Mouse (Mus musculus) hindbrain, postnatal 0 days (tissue): Measurements from ENCODE around the gene Adgra1. TPM values are rescaled to one million over a fixed set of nuclear protein-coding genes. Genes with fewer than 3 reads are reported as not detected.

Source experiments
- ATAC-seq: fragments of 200-750 bp; cut with Nextera tagmentation; 2 replicates; pipeline ENCODE4 v1.8.0; 2017; ENCODE audit warnings: mild to moderate bottlenecking, moderate TSS enrichment, moderate library complexity
- DNase-seq: peaks from one replicate; pipeline ENCODE4 v3.0.0-alpha.2; 2015; ENCODE audit warnings: low spot score
- H3K27ac ChIP-seq: fragments of 300-500 bp; sonication (generic); 2 replicates; pipeline ENCODE4 v1.5.1; 2014; ENCODE audit warnings: mild to moderate bottlenecking
- H3K27me3 ChIP-seq: fragments of 300-500 bp; sonication (generic); 2 replicates; pipeline ENCODE4 v1.6.1; 2014; ENCODE audit warnings: low read length, mixed read lengths; ENCODE audit not compliant: insufficient read depth
- H3K36me3 ChIP-seq: fragments of 300-500 bp; sonication (generic); 2 replicates; pipeline ENCODE4 v1.6.1; 2014; ENCODE audit warnings: low read length, mixed read lengths; ENCODE audit not compliant: insufficient read depth
- H3K4me1 ChIP-seq: fragments of 300-500 bp; sonication (generic); 2 replicates; pipeline ENCODE4 v1.6.1; 2014; ENCODE audit warnings: antibody characterized with exemption, low read length, mixed read lengths; ENCODE audit not compliant: insufficient read depth
- H3K4me2 ChIP-seq: fragments of 300-500 bp; sonication (generic); 2 replicates; pipeline ENCODE4 v1.6.1; 2014; ENCODE audit warnings: low read depth, mild to moderate bottlenecking, low read length, moderate library complexity, mixed read lengths
- H3K4me3 ChIP-seq: fragments of 300-500 bp; sonication (generic); 2 replicates; pipeline ENCODE4 v1.5.1; 2014; ENCODE audit warnings: low read length
- H3K9ac ChIP-seq: fragments of 300-500 bp; sonication (generic); replicated peaks from 2 replicates; pipeline ENCODE4 v1.6.1; 2014; ENCODE audit warnings: mild to moderate bottlenecking, low read length, moderate library complexity, mixed read lengths
- H3K9me3 ChIP-seq: fragments of 300-500 bp; sonication (generic); 2 replicates; pipeline ENCODE4 v1.6.1; 2016; ENCODE audit warnings: low read length, mixed read lengths
- CTCF ChIP-seq: IDR thresholded peaks from 2 replicates; pipeline ENCODE4 v1.5.1; 2016; ENCODE audit warnings: antibody characterized with exemption, control low read depth, low read depth
- WGBS: fragments of 180-500 bp; shearing (Covaris S2); extraction: QIAGEN DNeasy Blood & Tissue Kit; methylation state at CpG from one replicate; pipeline ENCODE4 v1.1.7; 2014; 5-methylcytosine and 5-hydroxymethylcytosine counted together
- polyA plus RNA-seq: library from polyadenylated mRNA; unstranded; fragments of >200 nt; fragmentation: Nextera tagmentation; extraction: Ambion mirVana; gene quantifications from 2 replicates; pipeline ENCODE4 v1.2.1, GENCODE M21; 2015
- total RNA-seq: library from RNA; depleted of rRNA; stranded (reverse); fragments of >200 nt; gene quantifications from 2 replicates; pipeline ENCODE4 v1.2.3, GENCODE M21; 2014

Gene Adgra1
- total and polyA plus RNA-seq, 2 experiments from 2014 or later, result 28.5 to 53.3 TPM

DNA sequence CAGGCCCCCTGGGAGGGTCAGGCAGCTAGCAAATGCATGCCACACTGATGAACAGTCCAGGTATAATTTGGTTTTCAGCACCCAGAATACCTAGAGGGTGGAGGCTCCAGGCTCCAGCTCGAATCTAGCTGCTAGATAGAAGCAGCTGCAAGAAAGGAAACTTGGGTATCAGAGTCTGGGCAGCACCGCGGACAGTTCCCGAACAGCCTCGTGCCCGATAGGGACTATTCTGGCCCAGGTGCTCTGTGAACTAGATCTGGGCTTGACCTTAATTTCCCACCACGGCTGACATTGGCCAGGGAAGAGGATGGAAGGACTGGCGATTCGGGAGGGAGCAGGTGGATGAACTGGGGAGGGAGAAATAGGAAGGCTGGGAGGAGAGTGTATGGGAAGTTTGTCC is 6.3 kb upstream of the Adgra1 start:
- Histone ChIP-seq H3K4me1 (no peaks in the 10 kb centered on the region), H3K4me3 (no peak overlapping the region), H3K9ac (no peak overlapping the region), H3K4me2 (no peak overlapping the region), H3K27me3 (no peaks in the 10 kb centered on the region), H3K9me3 (no peaks in the 10 kb centered on the region), H3K36me3 (no peaks in the 10 kb centered on the region), H3K27ac (no peak overlapping the region)
- no peak for ATAC-seq
- no peak for DNase-seq
- 17% methylated on average over 9 of the region's 9 CpGs for WGBS
- no peak for TF ChIP-seq CTCF

DNA sequence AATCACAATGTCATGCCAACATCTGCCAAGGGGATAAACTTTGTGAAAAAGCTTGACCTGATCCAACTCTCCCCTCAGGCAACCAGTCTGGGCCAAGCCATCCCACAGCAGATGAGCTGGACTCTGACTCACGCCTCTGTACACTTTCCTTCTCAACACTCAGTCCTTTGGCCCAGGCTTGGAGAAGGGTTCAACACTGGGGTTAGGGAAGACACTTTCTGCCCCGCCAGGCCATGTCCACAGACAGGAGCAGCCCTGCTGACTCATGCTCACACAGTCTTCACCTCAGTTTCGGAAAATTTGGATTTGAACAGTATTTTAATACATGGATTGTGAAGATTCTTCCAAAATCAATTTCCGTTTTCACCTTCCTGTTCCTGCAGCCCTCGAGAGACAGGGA is 442 bp upstream of the Adgra1 start:
- DNase-seq, result no peak
- Histone ChIP-seq H3K9me3 (no peaks in the 10 kb centered on the region), H3K27ac (peak overlapping the region; percentile 83), H3K4me3 (peak overlapping the region; percentile 40), H3K27me3 (no peaks in the 10 kb centered on the region), H3K36me3 (no peaks in the 10 kb centered on the region), H3K4me2 (peak overlapping the region; percentile 73), H3K9ac (peak overlapping the region; percentile 53), H3K4me1 (peaks cover 38% of the 10 kb centered on the region)
- 23% methylated on average over 5 of the region's 5 CpGs for WGBS
- no peak for TF ChIP-seq CTCF
- no peak for ATAC-seq

DNA sequence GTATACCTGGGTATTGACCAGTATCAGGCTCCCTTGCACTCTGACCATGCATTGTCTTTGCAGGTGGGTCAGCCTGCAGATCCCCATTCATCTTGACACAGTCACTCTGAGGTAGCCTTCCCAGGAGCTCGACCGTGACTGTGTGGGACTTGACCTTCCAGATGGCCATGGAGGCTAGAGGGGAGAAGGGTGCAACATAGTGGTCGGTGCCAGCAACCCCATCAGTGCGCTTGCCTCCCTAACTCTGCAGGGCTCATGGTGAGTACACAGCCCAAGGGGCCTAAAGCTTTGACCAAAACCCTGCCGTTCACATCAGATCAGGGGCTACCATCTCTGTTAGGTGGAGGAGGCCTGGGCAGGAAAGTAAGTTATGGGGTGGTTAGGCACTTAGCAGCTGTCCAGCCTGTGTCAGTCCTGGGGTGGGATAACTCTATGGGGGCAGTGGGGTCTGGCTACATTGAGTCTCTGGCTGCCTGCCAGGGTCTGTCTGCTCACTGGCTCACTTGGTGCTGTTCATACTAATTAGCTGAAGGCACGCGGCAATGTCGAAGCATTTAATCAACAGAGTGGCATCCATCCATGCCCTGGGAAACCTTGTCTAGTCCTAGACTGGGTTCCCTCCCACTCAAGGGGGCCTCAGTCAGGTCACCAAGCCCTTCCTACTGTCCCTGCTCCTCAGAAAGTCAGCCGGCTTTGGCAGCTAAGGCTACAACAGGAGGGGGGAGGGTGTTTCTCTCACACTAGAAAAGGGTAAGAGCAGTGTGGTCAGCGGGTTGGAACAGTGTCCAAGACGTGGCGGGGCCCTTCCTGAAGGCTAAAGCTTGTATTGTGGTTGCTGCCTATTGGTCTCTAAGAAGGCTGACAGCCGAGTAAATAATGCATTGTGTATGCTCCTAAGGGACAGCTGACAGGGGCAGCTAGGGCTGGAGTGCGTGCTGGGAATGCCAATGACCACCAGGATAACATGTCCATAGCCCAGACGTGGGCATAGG is 1.5 kb downstream of the Adgra1 start:
- Histone ChIP-seq H3K36me3 (no peaks in the 10 kb centered on the region; the same call in 1 of the 2 replicates), H3K4me3 (peak overlapping the region; percentile 40), H3K4me1 (peaks cover 38% of the 10 kb centered on the region), H3K4me2 (peak overlapping the region; percentile 73), H3K9ac (peak overlapping the region; percentile 53; the same call in 1 of the 2 replicates), H3K9me3 (no peaks in the 10 kb centered on the region), H3K27me3 (no peaks in the 10 kb centered on the region), H3K27ac (peak overlapping the region; percentile 83)
- WGBS, result 14% methylated on average over 15 of the region's 15 CpGs
- peak; percentile 83 for DNase-seq
- peak; percentile 76 for ATAC-seq
- TF ChIP-seq CTCF, result no peak

DNA sequence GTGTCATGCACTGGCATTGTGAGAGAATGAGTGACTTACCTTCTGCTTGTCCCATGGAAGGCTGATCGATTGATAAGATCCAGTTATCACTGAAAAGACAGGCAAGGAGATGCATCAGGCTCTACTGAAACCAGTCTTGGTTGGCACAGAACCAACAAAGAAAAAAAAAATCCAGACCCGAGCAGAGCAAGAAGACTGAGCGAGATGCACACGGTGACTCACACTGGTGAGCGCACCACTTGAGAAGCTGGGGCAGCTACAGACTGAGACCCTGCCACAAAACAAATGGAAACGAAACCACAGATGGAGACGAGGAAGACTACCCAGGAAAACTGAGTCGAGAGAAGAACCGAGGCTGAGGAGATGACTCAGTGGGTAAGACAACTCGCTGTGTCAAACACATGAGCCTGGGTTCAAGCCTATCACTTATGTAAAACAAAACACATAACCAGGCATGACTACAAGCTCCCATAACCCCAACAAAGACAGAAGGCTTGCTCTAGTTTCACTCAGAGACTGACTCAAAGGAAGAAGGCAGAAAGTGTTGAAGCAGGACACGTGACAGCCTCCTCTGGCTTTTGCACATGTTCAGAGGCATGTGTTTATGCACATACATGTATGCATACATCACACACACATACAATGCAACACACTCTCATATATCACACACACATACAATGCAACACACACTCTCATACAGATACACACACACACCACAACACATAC is 6.6 kb downstream of the Adgra1 start:
- no peak overlapping the region for H3K4me3 ChIP-seq
- no peaks in the 10 kb centered on the region for H3K9me3 ChIP-seq
- H3K4me2 ChIP-seq, result no peak overlapping the region
- TF ChIP-seq CTCF, result no peak
- no peaks in the 10 kb centered on the region for H3K27me3 ChIP-seq
- 86% methylated on average over 11 of the region's 11 CpGs for WGBS
- H3K4me1 ChIP-seq, result peaks cover 23% of the 10 kb centered on the region
- H3K9ac ChIP-seq, result no peak overlapping the region
- no peak overlapping the region for H3K27ac ChIP-seq
- ATAC-seq (no peak), DNase-seq (no peak)
- H3K36me3 ChIP-seq, result no peaks in the 10 kb centered on the region; the same call in 1 of the 2 replicates

DNA sequence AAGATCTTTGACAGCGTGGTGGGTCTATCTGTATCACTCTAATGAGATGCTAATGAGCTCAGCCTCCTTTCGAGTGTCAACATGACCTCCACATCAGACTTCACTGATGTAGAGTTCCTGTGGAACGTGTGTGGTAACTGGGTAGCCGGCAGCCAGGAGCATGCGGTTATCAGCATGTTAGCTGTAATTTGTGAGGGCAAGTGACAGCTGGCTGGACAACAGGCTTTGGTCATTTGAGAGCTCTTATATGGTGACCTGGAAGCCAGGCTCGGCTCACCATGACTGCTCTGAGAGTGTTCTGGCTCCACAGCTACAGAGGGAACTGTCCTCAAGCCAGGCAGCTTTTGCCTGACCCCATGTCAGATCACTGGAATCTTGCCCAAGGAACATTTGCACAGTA is 8.4 kb downstream of the Adgra1 start:
- Histone ChIP-seq H3K9me3 (no peaks in the 10 kb centered on the region), H3K9ac (no peak overlapping the region), H3K27me3 (no peaks in the 10 kb centered on the region), H3K27ac (no peak overlapping the region), H3K4me2 (no peak overlapping the region), H3K36me3 (no peaks in the 10 kb centered on the region; the same call in 1 of the 2 replicates), H3K4me1 (peaks cover 5% of the 10 kb centered on the region; the same call in 1 of the 2 replicates), H3K4me3 (no peak overlapping the region)
- WGBS, result 44% methylated on average over 6 of the region's 6 CpGs
- DNase-seq, result peak; percentile 14
- ATAC-seq, result no peak; the same call in 1 of the 2 replicates
- no peak for TF ChIP-seq CTCF

DNA sequence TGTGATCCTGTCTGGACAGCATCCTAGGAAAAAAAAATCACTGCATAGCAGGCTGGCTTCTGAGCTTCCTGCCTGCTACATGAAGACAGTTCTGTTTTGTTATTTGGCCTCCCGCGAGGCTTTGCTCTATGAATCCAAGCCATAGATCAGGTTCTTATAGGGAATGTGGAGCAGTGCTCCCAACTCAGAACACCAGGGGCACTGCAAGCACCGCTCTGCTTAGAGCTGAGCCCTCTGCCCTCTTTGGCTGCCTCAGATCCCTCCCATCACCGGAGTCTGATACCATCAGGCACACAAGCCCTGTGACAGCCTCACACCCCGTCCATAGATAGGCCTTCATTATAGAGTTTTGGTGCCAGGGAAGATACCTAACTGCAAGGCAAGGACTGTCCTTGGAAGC is 9.2 kb downstream of the Adgra1 start:
- H3K4me1 ChIP-seq, result peaks cover 4% of the 10 kb centered on the region; the same call in 1 of the 2 replicates
- H3K36me3 ChIP-seq, result no peaks in the 10 kb centered on the region; the same call in 1 of the 2 replicates
- ATAC-seq (peak; percentile 71; the same call in 1 of the 2 replicates), DNase-seq (peak; percentile 47)
- H3K9ac ChIP-seq, result no peak overlapping the region
- TF ChIP-seq CTCF, result peak; percentile 59
- WGBS, result 52% methylated on average over 5 of the region's 5 CpGs
- no peak overlapping the region for H3K4me2 ChIP-seq
- H3K9me3 ChIP-seq, result no peaks in the 10 kb centered on the region
- no peak overlapping the region for H3K27ac ChIP-seq
- H3K4me3 ChIP-seq, result no peak overlapping the region
- H3K27me3 ChIP-seq, result no peaks in the 10 kb centered on the region
